Mouse (Mus musculus) ES-Bruce4 (cell line): ENCODE data around the gene Erich6b. TPM values are rescaled to one million over a fixed set of nuclear protein-coding genes. Genes with fewer than 3 reads are reported as not detected.

Experiments
- H3K27ac ChIP-seq: 2 replicates; pipeline ENCODE4 v1.5.1; 2012; ENCODE audit warnings: low read length, inconsistent platforms; ENCODE audit not compliant: insufficient read depth
- H3K27me3 ChIP-seq: 2 replicates; pipeline ENCODE4 v1.6.1; 2012; ENCODE audit warnings: mild to moderate bottlenecking, low read length, inconsistent platforms; ENCODE audit not compliant: control insufficient read depth, poor library complexity, insufficient read depth, severe bottlenecking
- H3K36me3 ChIP-seq: 2 replicates; pipeline ENCODE4 v1.6.1; 2012; ENCODE audit warnings: inconsistent platforms, mild to moderate bottlenecking, low read length, moderate library complexity; ENCODE audit not compliant: control insufficient read depth, poor library complexity, insufficient read depth, severe bottlenecking
- H3K4me1 ChIP-seq: one replicate; pipeline ENCODE4 v1.8.1; 2011; ENCODE audit warnings: low read length; ENCODE audit not compliant: control insufficient read depth, insufficient read depth
- H3K4me3 ChIP-seq: 2 replicates; pipeline ENCODE4 v1.5.1; 2011; ENCODE audit warnings: low read depth, mild to moderate bottlenecking, low read length
- H3K9ac ChIP-seq: 2 replicates; pipeline ENCODE4 v1.6.1; 2012; ENCODE audit warnings: low read depth, mild to moderate bottlenecking, inconsistent platforms; ENCODE audit not compliant: poor library complexity, severe bottlenecking
- H3K9me3 ChIP-seq: replicated peaks from 2 replicates; pipeline ENCODE4 v1.6.1; 2012; ENCODE audit warnings: mild to moderate bottlenecking, low read length, inconsistent platforms; ENCODE audit not compliant: control insufficient read depth, poor library complexity, insufficient read depth, severe bottlenecking
- CTCF ChIP-seq: IDR thresholded peaks from one replicate; pipeline ENCODE4 v1.8.1; 2011; ENCODE audit warnings: low read depth, low read length
- EP300 ChIP-seq: IDR thresholded peaks from 2 replicates; pipeline ENCODE4 v1.6.1; 2011; ENCODE audit warnings: low read depth, low read length; ENCODE audit not compliant: insufficient read depth
- POLR2A ChIP-seq: IDR thresholded peaks from one replicate; pipeline ENCODE4 v1.8.1; 2011; ENCODE audit warnings: low read length; ENCODE audit not compliant: insufficient read depth
- polyA plus RNA-seq: library from polyadenylated mRNA; stranded (reverse); fragments of >200 nt; gene quantifications from 2 replicates; pipeline ENCODE4 v1.2.4, GENCODE M21; 2011; ENCODE audit warnings: low read depth; ENCODE audit not compliant: missing spikeins, insufficient read depth, insufficient read length

Gene Erich6b
- polyA plus RNA-seq, 1 experiment, result not detected

DNA sequence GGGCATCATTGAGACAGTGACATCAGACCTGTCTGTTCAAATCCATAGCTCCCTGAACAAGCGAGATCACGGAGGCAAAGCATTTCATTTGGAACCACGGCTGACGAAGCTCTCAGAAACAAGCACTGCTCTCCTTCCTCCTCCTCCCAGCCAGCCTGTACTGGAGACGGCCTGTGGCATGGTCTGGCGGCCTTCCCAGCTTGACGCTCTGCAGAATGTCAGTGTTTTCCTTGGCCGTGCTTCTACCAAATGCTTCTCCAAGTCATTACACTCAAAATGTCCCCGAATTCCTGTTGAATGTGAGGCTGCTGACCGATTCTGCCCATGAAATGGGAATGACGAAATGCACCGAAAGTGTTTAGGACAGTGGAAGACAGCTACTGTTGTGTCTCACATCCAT lies 6.7 kb upstream of the Erich6b start:
- no peak overlapping the region for H3K4me3 ChIP-seq
- H3K9me3 ChIP-seq, result no peaks in the 10 kb centered on the region
- no peaks in the 10 kb centered on the region for H3K27me3 ChIP-seq
- no peak overlapping the region for H3K27ac ChIP-seq
- TF ChIP-seq EP300, result no peak
- TF ChIP-seq CTCF, result no peak
- TF ChIP-seq POLR2A, result no peak
- no peaks in the 10 kb centered on the region for H3K36me3 ChIP-seq
- H3K9ac ChIP-seq, result no peak overlapping the region
- H3K4me1 ChIP-seq, result peaks cover 2% of the 10 kb centered on the region

DNA sequence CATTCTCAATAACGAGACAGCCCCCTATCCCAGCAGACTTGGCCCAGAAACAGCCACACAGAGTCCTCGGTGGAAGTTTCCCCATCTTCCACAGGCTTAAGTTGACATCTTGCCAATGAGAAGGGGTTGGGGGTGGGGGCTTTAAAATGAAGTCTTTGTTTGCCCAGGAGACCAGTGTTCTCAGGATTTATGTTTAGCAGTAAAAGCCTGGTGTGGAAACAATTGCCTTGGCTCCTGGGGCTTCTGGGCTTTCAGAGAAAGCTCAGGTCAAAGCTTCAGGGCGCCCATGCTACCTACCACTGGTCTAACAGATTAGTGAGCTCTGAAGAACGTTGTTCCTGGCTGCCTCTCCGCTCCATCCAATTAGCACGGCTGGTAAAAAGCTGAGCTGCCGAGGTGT lies 6.0 kb upstream of the Erich6b start:
- Histone ChIP-seq H3K27me3 (no peaks in the 10 kb centered on the region), H3K27ac (no peak overlapping the region), H3K4me3 (no peak overlapping the region), H3K4me1 (peaks cover 2% of the 10 kb centered on the region), H3K9ac (no peak overlapping the region), H3K36me3 (no peaks in the 10 kb centered on the region), H3K9me3 (no peaks in the 10 kb centered on the region)
- TF ChIP-seq POLR2A (no peak), CTCF (no peak), EP300 (no peak)

DNA sequence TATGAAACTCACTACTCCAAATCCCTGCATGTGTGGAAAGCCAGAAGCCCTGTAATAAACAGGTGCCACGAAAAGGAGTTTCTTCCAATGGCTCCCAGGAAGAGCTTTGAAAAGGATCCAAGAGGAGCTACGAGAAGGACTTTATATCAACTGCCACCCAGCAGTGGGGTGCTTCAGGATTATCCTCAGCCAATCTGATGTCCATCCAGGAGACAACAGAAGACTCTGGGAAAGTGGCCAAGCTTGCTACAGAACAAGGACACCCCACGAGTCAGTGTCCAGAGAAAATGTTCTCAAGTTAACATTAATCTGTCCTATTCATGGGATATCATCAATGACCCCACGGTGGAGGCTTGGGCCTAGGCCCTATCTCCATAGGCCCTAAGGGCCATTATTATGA lies 4.4 kb upstream of the Erich6b start:
- H3K27ac ChIP-seq, result no peak overlapping the region
- H3K36me3 ChIP-seq, result no peaks in the 10 kb centered on the region
- H3K27me3 ChIP-seq, result no peaks in the 10 kb centered on the region
- H3K9ac ChIP-seq, result no peak overlapping the region
- no peaks in the 10 kb centered on the region for H3K9me3 ChIP-seq
- TF ChIP-seq POLR2A, result no peak
- TF ChIP-seq CTCF, result no peak
- TF ChIP-seq EP300, result no peak
- no peak overlapping the region for H3K4me3 ChIP-seq
- no peaks in the 10 kb centered on the region for H3K4me1 ChIP-seq

DNA sequence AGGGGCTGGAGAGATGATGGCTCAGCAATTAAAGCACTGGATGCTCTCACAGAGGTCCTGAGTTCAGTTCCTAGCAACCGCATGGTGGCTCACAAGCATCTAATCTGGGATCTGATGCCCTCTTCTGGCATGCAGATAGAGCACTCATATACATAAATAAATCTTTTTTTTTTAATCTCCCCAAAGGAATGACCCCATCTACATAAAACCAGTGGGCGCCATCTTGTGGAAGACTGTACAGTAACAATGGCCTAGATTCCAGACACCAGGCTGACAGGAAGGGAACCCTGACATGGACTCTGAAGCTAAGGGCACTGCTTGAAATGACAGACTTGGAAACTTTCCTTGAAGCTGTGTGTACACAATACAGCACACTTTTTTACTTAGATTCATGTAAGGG lies 1.2 kb upstream of the Erich6b start:
- Histone ChIP-seq H3K27ac (no peak overlapping the region), H3K36me3 (no peaks in the 10 kb centered on the region), H3K9ac (no peak overlapping the region), H3K4me1 (no peaks in the 10 kb centered on the region), H3K4me3 (no peak overlapping the region), H3K27me3 (no peaks in the 10 kb centered on the region), H3K9me3 (no peaks in the 10 kb centered on the region)
- TF ChIP-seq EP300, result no peak
- TF ChIP-seq CTCF, result peak; percentile 1

DNA sequence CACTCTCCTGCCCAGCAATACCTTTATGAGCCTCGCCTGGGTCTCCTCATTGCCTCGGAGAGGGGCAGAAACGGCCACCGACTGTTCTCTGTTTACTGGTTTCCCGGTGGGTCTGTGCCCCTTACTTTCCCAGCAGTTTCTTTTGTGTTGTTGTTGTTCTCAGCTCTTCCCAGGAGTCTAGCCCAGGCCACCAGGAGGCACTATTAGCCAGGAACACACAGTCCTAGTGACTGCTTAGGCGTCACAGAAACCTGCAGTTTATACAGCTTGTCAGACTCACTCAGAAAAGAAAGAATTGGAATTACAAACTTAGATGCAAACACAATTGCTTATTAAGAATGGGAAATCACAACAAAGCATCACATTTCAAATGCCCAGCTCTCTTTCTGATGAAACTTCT lies 690 bp upstream of the Erich6b start:
- TF ChIP-seq CTCF, result no peak
- no peak for TF ChIP-seq POLR2A
- TF ChIP-seq EP300, result no peak
- Histone ChIP-seq H3K36me3 (no peaks in the 10 kb centered on the region), H3K4me1 (no peaks in the 10 kb centered on the region), H3K9me3 (no peaks in the 10 kb centered on the region), H3K9ac (no peak overlapping the region), H3K27ac (no peak overlapping the region), H3K27me3 (no peaks in the 10 kb centered on the region), H3K4me3 (no peak overlapping the region)

DNA sequence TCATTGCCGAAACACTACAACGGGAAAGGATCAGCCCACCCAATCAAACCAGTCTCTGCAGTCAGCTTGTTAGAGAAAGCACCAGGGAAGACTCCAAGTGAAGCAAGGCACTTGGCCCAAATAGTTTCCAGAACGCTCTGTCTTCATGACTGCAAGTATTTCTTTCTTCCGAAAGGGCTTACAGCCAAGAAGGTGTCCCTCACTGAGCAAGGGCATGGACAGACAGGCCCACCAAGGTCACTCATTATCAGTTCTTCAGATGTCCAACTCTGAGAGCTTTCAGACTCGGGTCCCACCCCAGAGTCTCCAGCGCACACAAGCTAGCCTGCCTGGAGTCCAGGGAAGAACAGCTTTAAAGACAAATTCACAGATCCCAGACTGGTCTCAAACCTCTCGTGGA lies 3.4 kb downstream of the Erich6b start:
- Histone ChIP-seq H3K9me3 (no peaks in the 10 kb centered on the region), H3K4me1 (no peaks in the 10 kb centered on the region), H3K36me3 (no peaks in the 10 kb centered on the region), H3K4me3 (no peak overlapping the region), H3K9ac (no peak overlapping the region), H3K27ac (no peak overlapping the region), H3K27me3 (no peaks in the 10 kb centered on the region)
- TF ChIP-seq CTCF (no peak), POLR2A (no peak), EP300 (no peak)
